Mouse (Mus musculus) MEL (cell line): ENCODE measurements at regions not wholly inside any gene's neighbourhood (a gene's known extent, or its start where the extent isn't known, plus 50 kb on each side); places are given as distances from the start of the nearest gene placed in this dataset.

ENCODE experiments used
- DNase-seq: peaks from one replicate; pipeline ENCODE4 v3.0.0; 2011; ENCODE audit warnings: low read depth, low spot score
- H3K27ac ChIP-seq: 2 replicates; pipeline ENCODE4 v1.5.1; 2012; ENCODE audit warnings: low read depth, mild to moderate bottlenecking, control low read depth, low read length, moderate library complexity; ENCODE audit not compliant: control insufficient read depth
- H3K27me3 ChIP-seq, 2 experiments: fragments of 150-350 bp in 1 of 2; sonication (generic) in 1 of 2; 2 replicates each; pipeline ENCODE4 v1.6.1; 2012; ENCODE audit warnings: low read length in 2 of 2, mild to moderate bottlenecking in 2 of 2, improper control_type of control experiment in 1 of 2, moderate library complexity in 1 of 2; ENCODE audit not compliant: insufficient read depth in 2 of 2, control insufficient read depth in 1 of 2
- H3K36me3 ChIP-seq, 2 experiments: 2 replicates each; pipeline ENCODE4 v1.6.1; 2012 to 2014; ENCODE audit warnings: low read length in 2 of 2, improper control_type of control experiment in 1 of 2, inconsistent platforms in 1 of 2, mild to moderate bottlenecking in 1 of 2; ENCODE audit not compliant: insufficient read depth in 2 of 2, control insufficient read depth in 1 of 2
- H3K4me1 ChIP-seq, 2 experiments: fragments of 150-350 bp in 1 of 2; sonication (generic) in 1 of 2; 2 replicates each; pipeline ENCODE4 v1.6.1; 2012; ENCODE audit warnings: low read length in 2 of 2, improper control_type of control experiment in 1 of 2, mild to moderate bottlenecking in 1 of 2; ENCODE audit not compliant: insufficient read depth in 2 of 2, control insufficient read depth in 1 of 2
- H3K4me3 ChIP-seq, 2 experiments: fragments of 150-350 bp in 1 of 2; sonication (generic) in 1 of 2; 2 replicates each; pipeline ENCODE4 v1.5.1; 2012; ENCODE audit warnings: low read depth in 2 of 2, low read length in 2 of 2, mild to moderate bottlenecking in 2 of 2, moderate library complexity in 2 of 2, control low read depth in 1 of 2, improper control_type of control experiment in 1 of 2; ENCODE audit not compliant: control insufficient read depth in 1 of 2, insufficient read depth in 1 of 2
- H3K79me2 ChIP-seq: 2 replicates; pipeline ENCODE4 v1.6.1; 2012; ENCODE audit warnings: mild to moderate bottlenecking, low read length, moderate library complexity; ENCODE audit not compliant: control insufficient read depth, poor library complexity, insufficient read depth
- H3K9ac ChIP-seq: 2 replicates; pipeline ENCODE4 v1.6.1; 2012; ENCODE audit warnings: low read depth, mild to moderate bottlenecking, control low read depth, low read length, moderate library complexity; ENCODE audit not compliant: control insufficient read depth, poor library complexity, severe bottlenecking
- H3K9me3 ChIP-seq: fragments of 150-350 bp; sonication (generic); replicated peaks from 2 replicates; pipeline ENCODE4 v1.6.1; 2012; ENCODE audit warnings: mild to moderate bottlenecking, low read length, improper control_type of control experiment, moderate library complexity; ENCODE audit not compliant: insufficient read depth
- CHD1 ChIP-seq: IDR thresholded peaks from 2 replicates; pipeline ENCODE4 v1.6.1; 2012; ENCODE audit warnings: low read depth, mild to moderate bottlenecking, inconsistent platforms, low read length, improper control_type of control experiment
- ELF1 ChIP-seq: IDR thresholded peaks from 2 replicates; pipeline ENCODE4 v1.6.1; 2014; ENCODE audit warnings: low read depth, mild to moderate bottlenecking, inconsistent platforms, low read length, improper control_type of control experiment, moderate library complexity
- EP300 ChIP-seq, 2 experiments: IDR thresholded peaks; 2 replicates each; pipeline ENCODE4 v1.6.1; 2011; ENCODE audit warnings: improper control_type of control experiment in 2 of 2, low read length in 2 of 2, low read depth in 1 of 2, mild to moderate bottlenecking in 1 of 2
- ETS1 ChIP-seq: IDR thresholded peaks from 2 replicates; pipeline ENCODE4 v1.6.1; 2012; ENCODE audit warnings: low read depth, mild to moderate bottlenecking, inconsistent platforms, low read length, improper control_type of control experiment, moderate library complexity
- GABPA ChIP-seq: IDR thresholded peaks from 2 replicates; pipeline ENCODE4 v1.6.1; 2012; ENCODE audit warnings: low read depth, mild to moderate bottlenecking, inconsistent platforms, low read length, improper control_type of control experiment, moderate library complexity
- JUND ChIP-seq: IDR thresholded peaks from 2 replicates; pipeline ENCODE4 v1.6.1; 2011; ENCODE audit warnings: low read depth, mild to moderate bottlenecking, improper control_type of control experiment, low read length
- KAT2A ChIP-seq: conservative IDR thresholded peaks from 2 replicates; pipeline ENCODE4 v1.6.1; 2012; ENCODE audit warnings: low read depth, low read length, improper control_type of control experiment, inconsistent platforms
- MEF2A ChIP-seq: IDR thresholded peaks from 2 replicates; pipeline ENCODE4 v1.6.1; 2014; ENCODE audit warnings: low read depth, mild to moderate bottlenecking, inconsistent platforms, low read length, improper control_type of control experiment; ENCODE audit not compliant: poor library complexity, insufficient replicate concordance, severe bottlenecking; ENCODE audit errors: extremely low read depth
- MXI1 ChIP-seq: IDR thresholded peaks from 2 replicates; pipeline ENCODE4 v1.6.1; 2011; ENCODE audit warnings: mild to moderate bottlenecking, low read depth, low read length, improper control_type of control experiment
- MYC ChIP-seq: IDR thresholded peaks from 2 replicates; pipeline ENCODE4 v1.6.1; 2011; ENCODE audit warnings: low read depth, mild to moderate bottlenecking, low read length, improper control_type of control experiment, moderate library complexity
- POLR2AphosphoS2 ChIP-seq: IDR thresholded peaks from 2 replicates; pipeline ENCODE4 v1.6.1; 2011; ENCODE audit warnings: low read length, improper control_type of control experiment
- POLR2AphosphoS5 ChIP-seq: IDR thresholded peaks from 2 replicates; pipeline ENCODE4 v1.6.1; 2012; ENCODE audit warnings: low read depth, borderline replicate concordance, mild to moderate bottlenecking, inconsistent platforms, low read length, moderate library complexity, mixed read lengths
- RAD21 ChIP-seq: IDR thresholded peaks from 2 replicates; pipeline ENCODE4 v1.6.1; 2011; ENCODE audit warnings: mild to moderate bottlenecking, low read depth, low read length, improper control_type of control experiment
- SIN3A ChIP-seq: IDR thresholded peaks from 2 replicates; pipeline ENCODE4 v1.6.1; 2012; ENCODE audit warnings: low read length, improper control_type of control experiment, inconsistent platforms
- SMC3 ChIP-seq: IDR thresholded peaks from 2 replicates; pipeline ENCODE4 v1.6.1; 2011; ENCODE audit warnings: low read depth, low read length, improper control_type of control experiment
- TAL1 ChIP-seq: IDR thresholded peaks from 2 replicates; pipeline ENCODE4 v1.6.1; 2012; ENCODE audit warnings: mild to moderate bottlenecking, inconsistent platforms, low read length, moderate library complexity, mixed read lengths
- TBP ChIP-seq: IDR thresholded peaks from 2 replicates; pipeline ENCODE4 v1.8.0; 2011; ENCODE audit warnings: low read depth, low read length, improper control_type of control experiment
- TCF12 ChIP-seq: IDR thresholded peaks from 2 replicates; pipeline ENCODE4 v1.6.1; 2014; ENCODE audit warnings: low read depth, mild to moderate bottlenecking, inconsistent platforms, low read length, improper control_type of control experiment, moderate library complexity
- UBTF ChIP-seq: IDR thresholded peaks from 2 replicates; pipeline ENCODE4 v1.6.1; 2012; ENCODE audit warnings: low read depth, mild to moderate bottlenecking, inconsistent platforms, low read length, improper control_type of control experiment, moderate library complexity, borderline replicate concordance; ENCODE audit not compliant: insufficient read depth
- USF2 ChIP-seq, 2 experiments: IDR thresholded peaks; 2 replicates each; pipeline ENCODE4 v1.6.1; 2011 to 2012; ENCODE audit warnings: improper control_type of control experiment in 2 of 2, low read length in 2 of 2, borderline replicate concordance in 1 of 2, inconsistent platforms in 1 of 2, low read depth in 1 of 2, mild to moderate bottlenecking in 1 of 2; ENCODE audit not compliant: insufficient read depth in 1 of 2
- ZC3H11A ChIP-seq: IDR thresholded peaks from 2 replicates; pipeline ENCODE4 v1.6.1; 2012; ENCODE audit warnings: low read depth, mild to moderate bottlenecking, inconsistent platforms, low read length, improper control_type of control experiment
- ZKSCAN1 ChIP-seq: IDR thresholded peaks from 2 replicates; pipeline ENCODE4 v1.6.1; 2012; ENCODE audit warnings: low read depth, mild to moderate bottlenecking, inconsistent platforms, low read length, improper control_type of control experiment, moderate library complexity
- ZMIZ1 ChIP-seq: IDR thresholded peaks from 2 replicates; pipeline ENCODE4 v1.6.1; 2012; ENCODE audit warnings: low read depth, mild to moderate bottlenecking, inconsistent platforms, low read length, improper control_type of control experiment, moderate library complexity
- ZNF384 ChIP-seq: IDR thresholded peaks from 2 replicates; pipeline ENCODE4 v1.6.1; 2012; ENCODE audit warnings: low read depth, mild to moderate bottlenecking, inconsistent platforms, low read length, improper control_type of control experiment

DNA sequence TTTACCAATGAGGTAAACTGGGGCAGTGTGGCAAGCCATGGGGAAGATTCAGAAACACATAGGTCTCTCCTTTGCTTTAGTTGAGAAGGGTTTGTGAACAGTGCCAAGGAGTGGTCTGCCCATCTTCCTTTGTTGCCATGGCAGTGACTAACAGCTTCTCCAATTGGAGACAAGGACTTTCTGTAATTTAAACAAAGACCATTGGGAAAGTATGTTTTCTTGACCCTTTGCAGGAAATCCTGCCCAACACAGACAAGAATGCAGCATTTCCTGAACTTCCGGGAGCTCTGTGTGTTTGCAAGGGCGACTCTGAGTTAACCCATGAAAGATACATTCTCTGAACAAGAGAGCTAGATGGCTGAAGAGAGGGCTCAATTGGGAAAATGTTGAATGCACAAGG lies 89.6 kb downstream of the Zbtb18 start:
- H3K27ac ChIP-seq: no peak overlapping the region
- H3K9me3 ChIP-seq: no peaks in the 10 kb centered on the region
- H3K36me3 ChIP-seq: no peaks in the 10 kb centered on the region
- no peak overlapping the region for H3K9ac ChIP-seq
- H3K79me2 ChIP-seq: no peaks in the 10 kb centered on the region
- TF ChIP-seq SIN3A (no peak), RAD21 (no peak), MYC (no peak), ZNF384 (no peak), ETS1 (no peak), TCF12 (no peak), SMC3 (no peak), USF2 (IDR thresholded peaks at IDR 0.05; ENCODE audit: borderline replicate concordance in 1 of 2, insufficient read depth in 1 of 2, low read depth in 1 of 2, low read length in 2 of 2) (no peak), ZKSCAN1 (no peak), POLR2AphosphoS2 (no peak), ELF1 (no peak), MEF2A (no peak), CHD1 (no peak), GABPA (no peak), TAL1 (no peak), KAT2A (no peak), TBP (no peak), ZMIZ1 (no peak), JUND (no peak)
- no peak for DNase-seq
- H3K27me3 ChIP-seq: peaks cover 0 to 2% of the 10 kb centered on the region in 2 experiments; a peak in 2 of 4 replicates
- no peaks in the 10 kb centered on the region for H3K4me1 ChIP-seq
- H3K4me3 ChIP-seq: no peak overlapping the region

DNA sequence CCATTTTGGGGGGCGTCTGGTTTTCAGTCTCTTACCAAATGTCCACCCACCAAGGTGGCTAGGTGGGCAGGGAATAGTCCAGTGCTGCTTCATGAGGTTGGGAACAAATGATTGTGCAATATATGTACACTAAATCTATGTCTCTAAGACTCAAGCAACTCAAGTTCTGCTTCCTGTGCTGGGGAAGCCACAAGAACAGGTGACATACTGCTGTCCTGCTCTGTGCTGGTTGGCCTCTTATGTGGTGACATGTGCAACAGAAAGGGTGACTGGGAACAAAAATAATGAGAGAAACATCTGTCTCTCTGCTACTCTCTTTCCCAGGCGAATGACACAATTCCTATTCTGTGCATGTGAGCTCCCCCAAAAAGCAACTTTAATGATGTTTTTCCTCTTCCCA lies 90.5 kb downstream of the Zbtb18 start:
- Histone ChIP-seq H3K27ac (no peak overlapping the region), H3K79me2 (no peaks in the 10 kb centered on the region), H3K4me3 (no peak overlapping the region), H3K4me1 (no peaks in the 10 kb centered on the region), H3K9ac (no peak overlapping the region), H3K36me3 (no peaks in the 10 kb centered on the region), H3K27me3 (peaks cover 0 to 2% of the 10 kb centered on the region in 2 experiments; a peak in 2 of 4 replicates), H3K9me3 (no peaks in the 10 kb centered on the region)
- DNase-seq: no peak
- TF ChIP-seq ZC3H11A (no peak), POLR2AphosphoS5 (no peak), RAD21 (no peak), UBTF (no peak), TBP (no peak), MXI1 (no peak), EP300 (IDR thresholded peaks at IDR 0.05; ENCODE audit: low read depth in 1 of 2, low read length in 2 of 2) (no peak)
